Mouse (Mus musculus) embryonic facial prominence, embryonic 14.5 days (tissue): ENCODE measurements around the gene Smarcd1. TPM values are rescaled to one million over a fixed set of nuclear protein-coding genes. Genes with fewer than 3 reads are reported as not detected.
A peak's percentile ranks its signal among the peaks of the same experiment; 100 is the strongest.

Source experiments
- ATAC-seq: fragments of 200-750 bp; cut with Nextera tagmentation; 2 replicates; pipeline ENCODE4 v1.8.0; 2017; ENCODE audit warnings: low read depth, moderate number of reproducible peaks, moderate TSS enrichment
- DNase-seq: peaks from one replicate; pipeline ENCODE4 v3.0.0-alpha.2; 2015; ENCODE audit warnings: low spot score
- H3K27ac ChIP-seq: fragments of 300-500 bp; sonication (generic); replicated peaks from 2 replicates; pipeline ENCODE4 v1.5.1; 2014; ENCODE audit warnings: low read depth, mild to moderate bottlenecking, low read length, moderate library complexity
- H3K27me3 ChIP-seq: fragments of 300-500 bp; sonication (generic); replicated peaks from 2 replicates; pipeline ENCODE4 v1.6.1; 2014; ENCODE audit warnings: low read length; ENCODE audit not compliant: control insufficient read depth, insufficient read depth
- H3K36me3 ChIP-seq: fragments of 300-500 bp; sonication (generic); 2 replicates; pipeline ENCODE4 v1.6.1; 2014; ENCODE audit warnings: low read length, mixed read lengths; ENCODE audit not compliant: control insufficient read depth, insufficient read depth
- H3K4me1 ChIP-seq: fragments of 300-500 bp; sonication (generic); 2 replicates; pipeline ENCODE4 v1.6.1; 2014; ENCODE audit warnings: antibody characterized with exemption, low read length; ENCODE audit not compliant: control insufficient read depth, insufficient read depth
- H3K4me2 ChIP-seq: fragments of 300-500 bp; sonication (generic); 2 replicates; pipeline ENCODE4 v1.6.1; 2014; ENCODE audit warnings: low read depth, mild to moderate bottlenecking, low read length, moderate library complexity, mixed read lengths
- H3K4me3 ChIP-seq: fragments of 300-500 bp; sonication (generic); 2 replicates; pipeline ENCODE4 v1.5.1; 2014; ENCODE audit warnings: low read depth, mild to moderate bottlenecking, low read length
- H3K9ac ChIP-seq: fragments of 300-500 bp; sonication (generic); 2 replicates; pipeline ENCODE4 v1.6.1; 2014; ENCODE audit warnings: low read depth, mild to moderate bottlenecking, low read length, moderate library complexity, mixed read lengths
- H3K9me3 ChIP-seq: fragments of 300-500 bp; sonication (generic); 2 replicates; pipeline ENCODE4 v1.6.1; 2016; ENCODE audit warnings: low read length; ENCODE audit not compliant: control insufficient read depth
- WGBS: fragments of 180-500 bp; shearing (Covaris S2); extraction: QIAGEN DNeasy Blood & Tissue Kit; methylation state at CpG from one replicate; pipeline ENCODE4 v1.1.7; 2014; 5-methylcytosine and 5-hydroxymethylcytosine counted together
- polyA plus RNA-seq: library from polyadenylated mRNA; unstranded; fragments of >200 nt; fragmentation: Nextera tagmentation; extraction: Ambion mirVana; gene quantifications from 2 replicates; pipeline ENCODE4 v1.2.1, GENCODE M21; 2014

The Smarcd1 gene
- polyA plus RNA-seq: 27.9 and 35.6 TPM in 2 replicates

- H3K9ac ChIP-seq: peak within 1 kb of the TSS; percentile 92
- H3K4me3 ChIP-seq: peak within 1 kb of the TSS; percentile 66
- DNase-seq: peak; percentile 98
- H3K27me3 ChIP-seq: no peaks in the 10 kb centered on the region
- H3K27ac ChIP-seq: peak within 1 kb of the TSS; percentile 96
- H3K4me1 ChIP-seq: peaks cover 15% of the 10 kb centered on the region
- H3K36me3 ChIP-seq: peaks cover 35% of the 10 kb centered on the region
- peak within 1 kb of the TSS; percentile 80 for H3K4me2 ChIP-seq
- under 1% methylated on average over 37 of the region's 71 CpGs for WGBS
- H3K9me3 ChIP-seq: no peaks in the 10 kb centered on the region
- peak; percentile 97 for ATAC-seq
Measured at GRCm38 (mm10) chr15:99701999-99702900, at the start of gene Smarcd1. Gene Smarcd1 (plus strand): TSS chr15:99702129.

GRCm38 (mm10) chr15:99653291-99653690 lies 48.6 kb upstream of the Smarcd1 start:
- Histone ChIP-seq H3K36me3 (no peaks in the 10 kb centered on the region), H3K27ac (no peak overlapping the region), H3K4me1 (peaks cover 24% of the 10 kb centered on the region), H3K27me3 (peaks cover 40% of the 10 kb centered on the region), H3K9me3 (no peaks in the 10 kb centered on the region), H3K4me3 (peak overlapping the region; percentile 20), H3K9ac (0 out of 2 replicates have a peak overlapping the region, but pooled peaks have one; percentile 40), H3K4me2 (peak overlapping the region; percentile 41)
- WGBS: 11% methylated on average over 8 of the region's 8 CpGs
- ATAC-seq (no peak), DNase-seq (no peak)

- H3K9me3 ChIP-seq: no peaks in the 10 kb centered on the region
- H3K4me2 ChIP-seq: peak overlapping the region; percentile 41
- H3K27ac ChIP-seq: no peak overlapping the region
- peak overlapping the region; percentile 20 for H3K4me3 ChIP-seq
- DNase-seq: no peak
- H3K4me1 ChIP-seq: peaks cover 21% of the 10 kb centered on the region
- 3% methylated on average over 13 of the region's 21 CpGs for WGBS
- H3K9ac ChIP-seq: peak overlapping the region; percentile 40; the same call in 1 of the 2 replicates
- no peak for ATAC-seq
- peaks cover 40% of the 10 kb centered on the region for H3K27me3 ChIP-seq
- H3K36me3 ChIP-seq: no peaks in the 10 kb centered on the region
Measured at GRCm38 (mm10) chr15:99653876-99654275, 48.1 kb upstream of the Smarcd1 start.

- Histone ChIP-seq H3K4me1 (peaks cover 4% of the 10 kb centered on the region), H3K9me3 (no peaks in the 10 kb centered on the region), H3K9ac (no peak overlapping the region), H3K4me3 (no peak overlapping the region), H3K36me3 (no peaks in the 10 kb centered on the region), H3K27ac (no peak overlapping the region), H3K27me3 (peaks cover 40% of the 10 kb centered on the region), H3K4me2 (no peak overlapping the region)
- DNase-seq (no peak), ATAC-seq (no peak)
- 41% methylated on average over 9 of the region's 9 CpGs for WGBS
Measured at GRCm38 (mm10) chr15:99655956-99656355, 46.0 kb upstream of the Smarcd1 start.

GRCm38 (mm10) chr15:99658437-99658836 lies 43.5 kb upstream of the Smarcd1 start:
- Histone ChIP-seq H3K27me3 (peaks cover 30% of the 10 kb centered on the region), H3K4me3 (no peak overlapping the region), H3K4me1 (no peaks in the 10 kb centered on the region; the same call in 1 of the 2 replicates), H3K9me3 (no peaks in the 10 kb centered on the region), H3K9ac (no peak overlapping the region), H3K4me2 (no peak overlapping the region), H3K27ac (no peak overlapping the region), H3K36me3 (no peaks in the 10 kb centered on the region)
- no peak for ATAC-seq
- 48% methylated on average over 2 of the region's 2 CpGs for WGBS
- DNase-seq: no peak

GRCm38 (mm10) chr15:99661121-99661830 lies 40.7 kb upstream of the Smarcd1 start:
- Histone ChIP-seq H3K4me2 (no peak overlapping the region), H3K27me3 (peaks cover 25% of the 10 kb centered on the region), H3K9me3 (no peaks in the 10 kb centered on the region), H3K4me3 (no peak overlapping the region), H3K9ac (no peak overlapping the region), H3K27ac (no peak overlapping the region), H3K4me1 (peaks cover 7% of the 10 kb centered on the region), H3K36me3 (no peaks in the 10 kb centered on the region)
- WGBS: 89% methylated on average over 15 of the region's 15 CpGs
- ATAC-seq: no peak
- DNase-seq: no peak

- H3K4me1 ChIP-seq: peaks cover 7% of the 10 kb centered on the region
- peaks cover 27% of the 10 kb centered on the region for H3K27me3 ChIP-seq
- 49% methylated on average over 7 of the region's 7 CpGs for WGBS
- no peaks in the 10 kb centered on the region for H3K36me3 ChIP-seq
- H3K9ac ChIP-seq: no peak overlapping the region
- no peak overlapping the region for H3K27ac ChIP-seq
- no peak overlapping the region for H3K4me2 ChIP-seq
- no peak for DNase-seq
- no peak for ATAC-seq
- H3K9me3 ChIP-seq: no peaks in the 10 kb centered on the region
- no peak overlapping the region for H3K4me3 ChIP-seq
Measured at GRCm38 (mm10) chr15:99662371-99662770, 39.6 kb upstream of the Smarcd1 start.

GRCm38 (mm10) chr15:99663964-99664599 lies 37.8 kb upstream of the Smarcd1 start:
- Histone ChIP-seq H3K36me3 (no peaks in the 10 kb centered on the region), H3K27ac (no peak overlapping the region), H3K9ac (peak overlapping the region; percentile 58), H3K4me3 (peak overlapping the region; percentile 43), H3K4me2 (peak overlapping the region; percentile 79), H3K4me1 (peaks cover 7% of the 10 kb centered on the region), H3K27me3 (peaks cover 32% of the 10 kb centered on the region), H3K9me3 (no peaks in the 10 kb centered on the region)
- ATAC-seq (peak; percentile 38), DNase-seq (peak; percentile 58)
- WGBS: 3% methylated on average over 17 of the region's 17 CpGs
